Mouse (Mus musculus): ENCODE results near the gene Slc51b. TPM values are rescaled to one million over a fixed set of nuclear protein-coding genes. Genes with fewer than 3 reads are reported as not detected.

The Slc51b gene
- total and polyA plus RNA-seq, 2 experiments: 0.22 to 3.2 TPM

GRCm38 (mm10) chr9:65460732-65461442 lies 38.1 kb upstream of the Slc51b start, which contains the start of gene Spg21:
Gene Spg21 (plus strand): TSS chr9:65460947.
- TF ChIP-seq POLR2A (IDR thresholded peaks at IDR 0.05; ENCODE audit: extremely low read depth, insufficient read depth, low read length) (0 out of 2 replicates have a peak, but pooled peaks have one; percentile 33), CTCF (IDR thresholded peaks at IDR 0.05; ENCODE audit: low read depth, low read length) (no peak)
- H3K27ac ChIP-seq (replicated peaks; ENCODE audit: insufficient read depth, low read depth, low read length): peak within 1 kb of the TSS; percentile 64
- peak; percentile 81 for DNase-seq (ENCODE audit: extremely low read depth, low read depth, low spot score)
- H3K9ac ChIP-seq (ENCODE audit: low read depth, low read length): peak within 1 kb of the TSS; percentile 88
- H3K27me3 ChIP-seq (ENCODE audit: control insufficient read depth, insufficient read depth, low read length): no peaks in the 10 kb centered on the region
- peaks cover 6% of the 10 kb centered on the region for H3K4me1 ChIP-seq (ENCODE audit: control insufficient read depth, insufficient read depth, low read length)
- WGBS: under 1% methylated on average over 53 of the region's 53 CpGs
- H3K36me3 ChIP-seq (ENCODE audit: control insufficient read depth, insufficient read depth, low read length): peaks cover 3% of the 10 kb centered on the region; the same call in 1 of the 2 replicates
- H3K79me2 ChIP-seq (ENCODE audit: control insufficient read depth, insufficient read depth, low read length): no peaks in the 10 kb centered on the region; the same call in 1 of the 2 replicates
- peak within 1 kb of the TSS; percentile 95 for H3K4me3 ChIP-seq (ENCODE audit: insufficient read depth, low read depth, low read length)

- H3K9ac ChIP-seq (ENCODE audit: low read depth, low read length): no peak overlapping the region
- no peaks in the 10 kb centered on the region; the same call in 1 of the 2 replicates for H3K79me2 ChIP-seq (ENCODE audit: control insufficient read depth, insufficient read depth, low read length)
- H3K4me1 ChIP-seq (ENCODE audit: control insufficient read depth, insufficient read depth, low read length): peaks cover 2% of the 10 kb centered on the region
- H3K4me3 ChIP-seq (ENCODE audit: insufficient read depth, low read depth, low read length): no peak overlapping the region; the same call in 1 of the 2 replicates
- TF ChIP-seq POLR2A (IDR thresholded peaks at IDR 0.05; ENCODE audit: extremely low read depth, insufficient read depth, low read length): no peak
- no peak for TF ChIP-seq CTCF (IDR thresholded peaks at IDR 0.05; ENCODE audit: low read depth, low read length)
- no peaks in the 10 kb centered on the region for H3K36me3 ChIP-seq (ENCODE audit: control insufficient read depth, insufficient read depth, low read length)
- no peak for DNase-seq (ENCODE audit: extremely low read depth, low read depth, low spot score)
- WGBS: 86% methylated on average over 3 of the region's 3 CpGs
- H3K27me3 ChIP-seq (ENCODE audit: control insufficient read depth, insufficient read depth, low read length): no peaks in the 10 kb centered on the region
- no peak overlapping the region for H3K27ac ChIP-seq (replicated peaks; ENCODE audit: insufficient read depth, low read depth, low read length)
Observed at GRCm38 (mm10) chr9:65460198-65460597, 37.4 kb upstream of the Slc51b start.

GRCm38 (mm10) chr9:65458975-65459374 lies 36.2 kb upstream of the Slc51b start:
- no peaks in the 10 kb centered on the region; the same call in 1 of the 2 replicates for H3K79me2 ChIP-seq (ENCODE audit: control insufficient read depth, insufficient read depth, low read length)

GRCm38 (mm10) chr9:65447951-65448350 lies 25.2 kb upstream of the Slc51b start:
- TF ChIP-seq CTCF (IDR thresholded peaks at IDR 0.05; ENCODE audit: low read depth, low read length) (no peak), POLR2A (IDR thresholded peaks at IDR 0.05; ENCODE audit: extremely low read depth, insufficient read depth, low read length) (no peak)
- Histone ChIP-seq H3K79me2 (ENCODE audit: control insufficient read depth, insufficient read depth, low read length) (no peaks in the 10 kb centered on the region), H3K4me3 (ENCODE audit: insufficient read depth, low read depth, low read length) (no peak overlapping the region), H3K4me1 (ENCODE audit: control insufficient read depth, insufficient read depth, low read length) (no peaks in the 10 kb centered on the region), H3K27me3 (ENCODE audit: control insufficient read depth, insufficient read depth, low read length) (no peaks in the 10 kb centered on the region), H3K9ac (ENCODE audit: low read depth, low read length) (no peak overlapping the region), H3K27ac (replicated peaks; ENCODE audit: insufficient read depth, low read depth, low read length) (no peak overlapping the region), H3K36me3 (ENCODE audit: control insufficient read depth, insufficient read depth, low read length) (peaks cover 37% of the 10 kb centered on the region)
- 97% methylated on average over 6 of the region's 6 CpGs for WGBS
- no peak for DNase-seq (ENCODE audit: extremely low read depth, low read depth, low spot score)

More at GRCm38 (mm10) chr9:65458975-65459374, 36.2 kb upstream of the Slc51b start:
- no peaks in the 10 kb centered on the region for H3K27me3 ChIP-seq (ENCODE audit: control insufficient read depth, insufficient read depth, low read length)
- 88% methylated on average over 2 of the region's 2 CpGs for WGBS
- H3K36me3 ChIP-seq (ENCODE audit: control insufficient read depth, insufficient read depth, low read length): no peaks in the 10 kb centered on the region
- no peak overlapping the region for H3K9ac ChIP-seq (ENCODE audit: low read depth, low read length)
- no peak for TF ChIP-seq POLR2A (IDR thresholded peaks at IDR 0.05; ENCODE audit: extremely low read depth, insufficient read depth, low read length)
- TF ChIP-seq CTCF (IDR thresholded peaks at IDR 0.05; ENCODE audit: low read depth, low read length): no peak
- H3K4me3 ChIP-seq (ENCODE audit: insufficient read depth, low read depth, low read length): no peak overlapping the region
- no peak for DNase-seq (ENCODE audit: extremely low read depth, low read depth, low spot score)
- no peak overlapping the region for H3K27ac ChIP-seq (replicated peaks; ENCODE audit: insufficient read depth, low read depth, low read length)
- H3K4me1 ChIP-seq (ENCODE audit: control insufficient read depth, insufficient read depth, low read length): peaks cover 2% of the 10 kb centered on the region

GRCm38 (mm10) chr9:65444692-65445091 lies 21.9 kb upstream of the Slc51b start:
- H3K4me1 ChIP-seq (ENCODE audit: control insufficient read depth, insufficient read depth, low read length): no peaks in the 10 kb centered on the region
- no peak overlapping the region for H3K4me3 ChIP-seq (ENCODE audit: insufficient read depth, low read depth, low read length)
- H3K27me3 ChIP-seq (ENCODE audit: control insufficient read depth, insufficient read depth, low read length): no peaks in the 10 kb centered on the region
- H3K27ac ChIP-seq (replicated peaks; ENCODE audit: insufficient read depth, low read depth, low read length): no peak overlapping the region
- H3K79me2 ChIP-seq (ENCODE audit: control insufficient read depth, insufficient read depth, low read length): no peaks in the 10 kb centered on the region
- H3K9ac ChIP-seq (ENCODE audit: low read depth, low read length): no peak overlapping the region
- TF ChIP-seq POLR2A (IDR thresholded peaks at IDR 0.05; ENCODE audit: extremely low read depth, insufficient read depth, low read length): no peak
- no peak for TF ChIP-seq CTCF (IDR thresholded peaks at IDR 0.05; ENCODE audit: low read depth, low read length)
- peaks cover 31% of the 10 kb centered on the region for H3K36me3 ChIP-seq (ENCODE audit: control insufficient read depth, insufficient read depth, low read length)
- DNase-seq (ENCODE audit: extremely low read depth, low read depth, low spot score): no peak
- 95% methylated on average over 4 of the region's 4 CpGs for WGBS

All from liver, adult 2 months (tissue).